Mouse (Mus musculus): Measurements from ENCODE around the gene Mmrn1.
A peak's percentile ranks its signal among the peaks of the same experiment; 100 is the strongest.

DNA sequence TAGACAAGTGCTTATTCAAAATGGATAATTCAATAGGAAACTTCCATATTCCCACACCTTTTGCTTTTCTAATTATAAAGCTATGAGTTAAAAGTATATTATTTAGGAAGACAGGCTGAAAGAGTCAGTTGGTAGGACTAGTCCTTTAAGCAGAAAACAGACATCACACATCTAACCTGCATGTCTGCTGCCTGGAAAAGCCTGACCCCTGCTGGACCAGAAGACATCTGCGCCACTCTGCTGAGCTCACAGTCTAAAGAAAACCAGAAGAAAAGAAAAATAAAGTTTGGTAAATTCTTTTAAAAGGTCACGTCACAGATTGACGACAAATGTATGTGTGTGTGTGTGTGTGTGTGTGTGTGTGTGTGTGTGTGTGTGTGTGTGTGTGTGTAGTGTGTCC, 25.6 kb downstream of the Mmrn1 start:
- TF ChIP-seq CTCF (IDR thresholded peaks at IDR 0.05; ENCODE audit: low read depth) = peak; percentile 61
- no peak for TF ChIP-seq EP300 (IDR thresholded peaks at IDR 0.05; ENCODE audit: low read depth)

All from heart, postnatal 0 days (tissue).